Mouse (Mus musculus) bone marrow macrophage, adult 2 months (primary cell): ENCODE results near the gene Prg3.

Experiments
- CTCF ChIP-seq: IDR thresholded peaks from 2 replicates; pipeline ENCODE4 v1.5.1; 2012; ENCODE audit warnings: low read depth, mild to moderate bottlenecking, low read length, moderate library complexity
- POLR2A ChIP-seq: IDR thresholded peaks from 2 replicates; pipeline ENCODE4 v1.6.1; 2012; ENCODE audit warnings: mild to moderate bottlenecking, low read depth, low read length, borderline replicate concordance

GRCm38 (mm10) chr2:85030989-85031388 is 43.0 kb downstream of the Prg3 start:
- TF ChIP-seq CTCF (no peak), POLR2A (no peak)
